Mouse (Mus musculus) limb, embryonic 11.5 days (tissue): ENCODE measurements around the gene Prkca. TPM values are rescaled to one million over a fixed set of nuclear protein-coding genes. Genes with fewer than 3 reads are reported as not detected.

Experiments
- ATAC-seq: fragments of 200-750 bp; cut with Nextera tagmentation; 2 replicates; pipeline ENCODE4 v1.8.0; 2017; ENCODE audit warnings: low read depth; ENCODE audit not compliant: insufficient number of reproducible peaks, low FRiP score, low TSS enrichment
- DNase-seq: peaks from one replicate; pipeline ENCODE4 v3.0.0-alpha.2; 2015; ENCODE audit warnings: low spot score
- H3K27ac ChIP-seq: fragments of 300-500 bp; sonication (generic); replicated peaks from 2 replicates; pipeline ENCODE4 v1.5.1; 2014; ENCODE audit warnings: low read depth, mild to moderate bottlenecking, low read length
- H3K27me3 ChIP-seq: fragments of 300-500 bp; sonication (generic); 2 replicates; pipeline ENCODE4 v1.6.1; 2014; ENCODE audit warnings: mild to moderate bottlenecking, low read length, mixed read lengths; ENCODE audit not compliant: control insufficient read depth, insufficient read depth
- H3K36me3 ChIP-seq: fragments of 300-500 bp; sonication (generic); 2 replicates; pipeline ENCODE4 v1.6.1; 2014; ENCODE audit warnings: mild to moderate bottlenecking, low read length, moderate library complexity, mixed read lengths; ENCODE audit not compliant: control insufficient read depth, insufficient read depth
- H3K4me1 ChIP-seq: fragments of 300-500 bp; sonication (generic); 2 replicates; pipeline ENCODE4 v1.6.1; 2014; ENCODE audit warnings: low read length, mixed read lengths; ENCODE audit not compliant: control insufficient read depth, insufficient read depth
- H3K4me2 ChIP-seq: fragments of 300-500 bp; sonication (generic); 2 replicates; pipeline ENCODE4 v1.6.1; 2014; ENCODE audit warnings: low read depth, mild to moderate bottlenecking, moderate library complexity; ENCODE audit not compliant: severe bottlenecking
- H3K4me3 ChIP-seq: fragments of 300-500 bp; sonication (generic); 2 replicates; pipeline ENCODE4 v1.5.1; 2014; ENCODE audit warnings: low read depth, low read length
- H3K9ac ChIP-seq: fragments of 300-500 bp; sonication (generic); 2 replicates; pipeline ENCODE4 v1.6.1; 2014; ENCODE audit warnings: mild to moderate bottlenecking, low read length
- H3K9me3 ChIP-seq: fragments of 300-500 bp; sonication (generic); 2 replicates; pipeline ENCODE4 v1.6.1; 2016; ENCODE audit warnings: low read length; ENCODE audit not compliant: control insufficient read depth
- WGBS: fragments of 180-500 bp; shearing (Covaris S2); extraction: QIAGEN DNeasy Blood & Tissue Kit; methylation state at CpG from one replicate; pipeline ENCODE4 v1.1.7; 2014; 5-methylcytosine and 5-hydroxymethylcytosine counted together
- polyA plus RNA-seq: library from polyadenylated mRNA; unstranded; fragments of >200 nt; fragmentation: Nextera tagmentation; extraction: Ambion mirVana; gene quantifications from 2 replicates; pipeline ENCODE4 v1.2.1, GENCODE M21; 2014

Gene Prkca
- polyA plus RNA-seq, 1 experiment from 2014 or later = 6.3 TPM

DNA sequence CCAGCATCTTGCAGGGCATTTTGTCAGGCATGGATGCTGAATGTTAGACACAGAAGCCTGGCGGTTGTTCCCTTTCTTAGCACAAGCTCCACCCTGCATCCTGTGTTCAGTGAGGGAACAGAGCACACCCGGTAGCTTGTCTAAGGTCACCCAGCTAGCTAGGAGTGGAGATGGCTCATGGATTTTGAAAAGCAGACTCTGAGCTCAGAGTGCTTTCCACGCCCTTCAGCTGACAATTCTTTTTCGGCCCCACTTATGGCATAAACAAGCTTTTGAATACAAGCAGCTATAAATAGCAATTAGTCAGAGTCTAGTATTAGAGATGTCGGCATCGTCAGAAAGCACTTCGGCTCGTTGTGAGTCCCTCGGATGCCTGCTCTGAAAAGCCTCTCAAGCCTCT lies 178.0 kb downstream of the Prkca start:
- Histone ChIP-seq H3K27me3 (no peaks in the 10 kb centered on the region), H3K9ac (no peak overlapping the region), H3K4me3 (no peak overlapping the region), H3K27ac (no peak overlapping the region), H3K4me1 (no peaks in the 10 kb centered on the region), H3K36me3 (no peaks in the 10 kb centered on the region), H3K4me2 (no peak overlapping the region), H3K9me3 (no peaks in the 10 kb centered on the region)
- 76% methylated on average over 9 of the region's 9 CpGs for WGBS
- DNase-seq (no peak), ATAC-seq (no peak)

DNA sequence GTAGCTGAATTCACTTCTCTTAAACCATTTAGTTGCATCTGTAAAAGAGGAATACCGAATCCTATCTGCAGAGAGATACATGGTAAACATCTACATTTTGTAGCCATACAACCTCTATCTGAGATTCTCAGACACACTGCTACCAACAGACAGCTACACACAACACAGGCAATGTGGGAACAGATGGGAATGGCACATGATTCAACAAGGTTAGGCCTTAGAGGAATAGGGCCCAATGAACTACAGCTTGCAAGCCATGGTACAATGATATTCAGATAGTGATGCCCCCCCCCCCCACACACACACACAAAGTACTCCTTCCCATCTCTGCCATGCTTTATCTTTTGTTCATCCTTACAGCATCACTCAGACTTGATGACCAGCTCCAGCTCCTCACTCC lies 181.1 kb downstream of the Prkca start:
- DNase-seq (no peak), ATAC-seq (no peak)
- Histone ChIP-seq H3K27me3 (no peaks in the 10 kb centered on the region), H3K27ac (no peak overlapping the region), H3K36me3 (no peaks in the 10 kb centered on the region), H3K4me2 (no peak overlapping the region), H3K9ac (no peak overlapping the region), H3K4me1 (no peaks in the 10 kb centered on the region), H3K4me3 (no peak overlapping the region), H3K9me3 (no peaks in the 10 kb centered on the region; the same call in 1 of the 2 replicates)
- 97% methylated on average over 1 of the region's 1 CpGs for WGBS

DNA sequence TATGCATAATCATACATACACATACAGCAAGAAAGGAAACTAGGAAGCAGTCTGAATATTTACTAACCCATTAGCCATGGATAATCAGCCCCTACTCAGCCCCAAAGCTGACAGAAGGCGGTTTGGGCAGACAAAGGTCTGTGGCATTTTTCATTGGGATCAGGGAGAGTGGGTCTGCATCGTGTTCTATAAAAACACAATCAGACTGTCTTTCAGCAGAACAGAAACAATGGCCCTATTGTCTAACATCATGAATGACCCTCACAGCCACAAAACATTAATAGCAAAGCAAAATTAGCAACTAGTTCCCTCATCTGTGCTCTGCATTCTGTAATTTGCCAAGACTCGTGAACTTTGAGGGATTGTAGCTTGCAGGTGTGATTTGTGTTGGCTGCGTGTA lies 181.6 kb downstream of the Prkca start:
- Histone ChIP-seq H3K9me3 (no peaks in the 10 kb centered on the region; the same call in 1 of the 2 replicates), H3K36me3 (no peaks in the 10 kb centered on the region), H3K4me1 (no peaks in the 10 kb centered on the region), H3K27ac (no peak overlapping the region), H3K9ac (no peak overlapping the region), H3K27me3 (no peaks in the 10 kb centered on the region), H3K4me3 (no peak overlapping the region), H3K4me2 (no peak overlapping the region)
- WGBS = 71% methylated on average over 4 of the region's 4 CpGs
- no peak for ATAC-seq
- no peak for DNase-seq

DNA sequence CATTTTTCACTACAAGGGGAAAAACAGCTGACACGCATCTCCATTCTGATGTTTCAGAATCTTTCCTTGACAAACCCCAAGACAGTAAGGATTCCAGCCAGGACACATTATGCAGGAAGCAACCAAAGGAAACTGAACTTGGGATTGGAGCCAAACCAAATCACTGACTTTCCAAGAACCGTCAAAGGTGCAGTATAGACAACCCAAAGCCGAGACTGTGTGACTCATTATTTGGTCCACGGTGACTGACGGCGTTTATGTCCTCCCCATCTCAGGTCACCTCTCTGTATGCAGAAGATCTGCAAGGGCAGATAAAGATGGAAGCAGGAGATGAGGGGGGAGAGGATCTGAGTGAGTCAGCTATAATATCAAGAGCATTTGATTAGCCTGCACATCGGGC lies 183.7 kb downstream of the Prkca start:
- no peak for DNase-seq
- Histone ChIP-seq H3K9me3 (no peaks in the 10 kb centered on the region; the same call in 1 of the 2 replicates), H3K9ac (no peak overlapping the region), H3K27me3 (no peaks in the 10 kb centered on the region), H3K4me2 (no peak overlapping the region), H3K36me3 (no peaks in the 10 kb centered on the region), H3K27ac (no peak overlapping the region), H3K4me3 (no peak overlapping the region), H3K4me1 (0 out of 2 replicates have a peak, but pooled peaks cover 3% of the 10 kb centered on the region)
- WGBS = 94% methylated on average over 7 of the region's 7 CpGs
- ATAC-seq = no peak

DNA sequence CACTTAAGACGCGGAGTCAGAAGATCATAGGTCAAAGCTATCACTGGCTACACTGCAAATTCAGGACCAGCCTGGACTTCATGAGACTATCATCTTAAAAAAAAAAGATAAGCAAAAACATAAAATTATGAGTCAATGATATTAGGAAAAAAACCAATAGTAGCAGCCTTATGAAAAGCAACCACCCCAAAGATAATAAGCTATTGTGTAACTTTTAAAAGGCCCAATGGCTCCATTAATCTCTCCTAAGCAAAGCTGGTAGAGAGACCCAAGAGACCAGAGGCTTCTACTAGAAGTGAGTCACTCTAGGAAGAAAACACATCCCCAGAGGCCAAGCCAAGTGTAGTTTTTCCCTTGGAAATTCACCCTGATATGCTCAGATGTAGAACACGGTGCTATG lies 185.7 kb downstream of the Prkca start:
- DNase-seq (no peak), ATAC-seq (no peak)
- 93% methylated on average over 3 of the region's 3 CpGs for WGBS
- Histone ChIP-seq H3K27me3 (no peaks in the 10 kb centered on the region), H3K4me3 (no peak overlapping the region), H3K4me2 (no peak overlapping the region), H3K36me3 (no peaks in the 10 kb centered on the region), H3K4me1 (0 out of 2 replicates have a peak, but pooled peaks cover 3% of the 10 kb centered on the region), H3K9me3 (no peaks in the 10 kb centered on the region; the same call in 1 of the 2 replicates), H3K27ac (no peak overlapping the region), H3K9ac (no peak overlapping the region)

- no peaks in the 10 kb centered on the region for H3K36me3 ChIP-seq
- peaks cover 3% of the 10 kb centered on the region for H3K4me1 ChIP-seq
- ATAC-seq (no peak), DNase-seq (no peak)
- no peaks in the 10 kb centered on the region; the same call in 1 of the 2 replicates for H3K9me3 ChIP-seq
- no peak overlapping the region for H3K9ac ChIP-seq
- no peak overlapping the region for H3K27ac ChIP-seq
- H3K4me3 ChIP-seq = no peak overlapping the region
- no peaks in the 10 kb centered on the region for H3K27me3 ChIP-seq
- 90% methylated on average over 5 of the region's 5 CpGs for WGBS
- H3K4me2 ChIP-seq = no peak overlapping the region
Observed at GRCm38 (mm10) chr11:108157074-108157473, 186.7 kb downstream of the Prkca start.

GRCm38 (mm10) chr11:108156107-108156506 lies 187.6 kb downstream of the Prkca start:
- no peak for DNase-seq
- no peaks in the 10 kb centered on the region; the same call in 1 of the 2 replicates for H3K9me3 ChIP-seq
- no peak overlapping the region for H3K4me3 ChIP-seq
- no peaks in the 10 kb centered on the region for H3K36me3 ChIP-seq
- WGBS = 68% methylated on average over 5 of the region's 5 CpGs
- no peak for ATAC-seq
- no peaks in the 10 kb centered on the region for H3K27me3 ChIP-seq
- H3K4me2 ChIP-seq = no peak overlapping the region
- H3K4me1 ChIP-seq = peaks cover 13% of the 10 kb centered on the region
- H3K27ac ChIP-seq = no peak overlapping the region
- no peak overlapping the region for H3K9ac ChIP-seq

DNA sequence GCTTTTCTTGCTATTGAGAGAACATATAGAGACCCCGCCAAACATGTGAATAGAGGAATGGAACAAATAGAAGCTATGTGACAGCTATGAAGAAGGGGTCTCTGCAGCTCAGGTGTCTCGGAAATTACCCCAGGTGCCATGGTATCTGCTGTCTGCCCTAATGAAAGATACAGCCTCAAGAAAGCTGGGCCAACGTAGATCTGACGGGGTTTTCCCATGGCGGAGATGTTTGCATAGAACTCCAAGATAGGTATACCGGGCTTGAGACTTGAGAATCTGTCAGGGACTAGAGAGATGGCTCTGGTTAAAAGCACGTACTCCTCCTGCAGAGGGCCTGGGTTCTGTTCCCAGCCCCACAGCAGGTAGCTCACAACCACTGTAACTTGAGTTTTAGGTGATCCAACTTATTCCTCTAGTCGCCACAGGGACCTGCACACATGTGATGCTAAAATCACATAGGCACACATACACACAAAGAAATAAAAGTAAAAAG lies 188.6 kb downstream of the Prkca start:
- no peak for ATAC-seq
- Histone ChIP-seq H3K9me3 (no peaks in the 10 kb centered on the region; the same call in 1 of the 2 replicates), H3K4me3 (no peak overlapping the region), H3K27ac (no peak overlapping the region), H3K4me2 (no peak overlapping the region), H3K27me3 (no peaks in the 10 kb centered on the region), H3K4me1 (peaks cover 15% of the 10 kb centered on the region), H3K36me3 (no peaks in the 10 kb centered on the region), H3K9ac (no peak overlapping the region)
- WGBS = 95% methylated on average over 8 of the region's 8 CpGs
- no peak for DNase-seq
